Mouse (Mus musculus): ENCODE results near the gene Gk2. TPM values are rescaled to one million over a fixed set of nuclear protein-coding genes. Genes with fewer than 3 reads are reported as not detected.

Gene Gk2
- total RNA-seq, 1 experiment from 2014 or later, result not detected

Other genes starting within 250 kb of the Gk2 start
- not detected in 2 replicates for gene Naa11, start 64.6 kb downstream of the Gk2 start, total RNA-seq (2021)

Data from adrenal gland, postnatal 14 days (tissue).